Mouse (Mus musculus) midbrain, embryonic 13.5 days (tissue): Measurements from ENCODE around the gene Mpig6b. TPM values are rescaled to one million over a fixed set of nuclear protein-coding genes. Genes with fewer than 3 reads are reported as not detected.

Experiments used
- ATAC-seq: fragments of 200-750 bp; cut with Nextera tagmentation; 2 replicates; pipeline ENCODE4 v1.8.0; 2017; ENCODE audit warnings: mild to moderate bottlenecking, moderate TSS enrichment, moderate library complexity
- H3K27ac ChIP-seq: fragments of 300-500 bp; sonication (generic); 2 replicates; pipeline ENCODE4 v1.5.1; 2015; ENCODE audit warnings: inconsistent platforms, mild to moderate bottlenecking, moderate library complexity
- H3K27me3 ChIP-seq: fragments of 300-500 bp; sonication (generic); 2 replicates; pipeline ENCODE4 v1.6.1; 2015; ENCODE audit warnings: mild to moderate bottlenecking, inconsistent platforms
- H3K36me3 ChIP-seq: fragments of 300-500 bp; sonication (generic); 2 replicates; pipeline ENCODE4 v1.6.1; 2015; ENCODE audit warnings: mild to moderate bottlenecking, inconsistent platforms
- H3K4me1 ChIP-seq: fragments of 300-500 bp; sonication (generic); replicated peaks from 2 replicates; pipeline ENCODE4 v1.6.1; 2015; ENCODE audit warnings: inconsistent platforms
- H3K4me2 ChIP-seq: fragments of 300-500 bp; sonication (generic); replicated peaks from 2 replicates; pipeline ENCODE4 v1.6.1; 2015; ENCODE audit warnings: moderate library complexity, mild to moderate bottlenecking, inconsistent platforms
- H3K4me3 ChIP-seq: fragments of 300-500 bp; sonication (generic); replicated peaks from 2 replicates; pipeline ENCODE4 v1.5.1; 2015; ENCODE audit warnings: mild to moderate bottlenecking, inconsistent platforms
- H3K9ac ChIP-seq: fragments of 300-500 bp; sonication (generic); replicated peaks from 2 replicates; pipeline ENCODE4 v1.6.1; 2015; ENCODE audit warnings: mild to moderate bottlenecking, inconsistent platforms
- H3K9me3 ChIP-seq: fragments of 300-500 bp; sonication (generic); 2 replicates; pipeline ENCODE4 v1.6.1; 2016; ENCODE audit warnings: mild to moderate bottlenecking, inconsistent platforms
- WGBS: fragments of 180-500 bp; shearing (Covaris S2); methylation state at CpG from one replicate; pipeline ENCODE4 v1.1.7; 2015; 5-methylcytosine and 5-hydroxymethylcytosine counted together
- polyA plus RNA-seq: library from polyadenylated mRNA; unstranded; fragments of >200 nt; fragmentation: Nextera tagmentation; extraction: Ambion mirVana; gene quantifications from 2 replicates; pipeline ENCODE4 v1.2.1, GENCODE M21; 2015

Gene Mpig6b
- polyA plus RNA-seq, 1 experiment from 2014 or later: 0.50 TPM

DNA sequence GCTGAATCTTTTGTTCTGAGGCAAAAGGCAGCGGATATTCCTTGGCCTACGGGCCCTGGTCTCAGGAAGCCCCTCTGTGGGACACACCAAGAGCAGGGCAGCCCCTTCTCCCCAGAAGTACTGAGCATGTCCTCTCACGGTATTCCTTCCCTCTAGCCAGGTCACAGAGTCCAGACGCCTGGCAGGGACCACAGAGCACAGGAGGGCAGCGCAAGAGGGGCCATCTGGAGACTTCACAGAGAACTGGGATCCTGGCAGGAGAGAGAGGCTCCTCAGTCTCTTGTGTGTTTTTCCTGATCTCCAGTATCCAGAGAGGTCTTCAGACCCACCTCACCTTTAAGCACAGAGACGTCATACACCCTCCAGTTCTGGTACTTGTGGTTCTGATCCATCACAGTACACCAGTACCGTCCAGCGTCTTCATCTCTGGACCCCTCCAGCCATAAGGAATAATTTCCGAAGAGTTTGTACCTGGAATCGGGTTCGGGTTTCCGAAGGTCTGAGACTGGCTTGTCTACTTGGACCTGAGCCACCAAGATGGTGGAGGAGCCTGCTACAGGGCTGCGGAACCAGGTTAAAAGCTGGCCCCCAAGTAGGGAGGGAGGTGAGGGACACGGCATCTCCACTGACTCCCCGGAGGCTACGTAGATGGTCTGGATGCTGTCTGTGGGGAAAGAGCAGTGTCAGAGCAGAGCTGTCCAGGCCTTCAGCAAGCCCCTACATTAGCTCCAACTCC is 17.0 kb upstream of the Mpig6b start:
- ATAC-seq: no peak
- Histone ChIP-seq H3K9ac (no peak overlapping the region), H3K4me1 (peaks cover 3% of the 10 kb centered on the region), H3K4me3 (no peak overlapping the region), H3K27me3 (peaks cover 3% of the 10 kb centered on the region; the same call in 1 of the 2 replicates), H3K9me3 (no peaks in the 10 kb centered on the region), H3K36me3 (no peaks in the 10 kb centered on the region), H3K4me2 (no peak overlapping the region), H3K27ac (no peak overlapping the region)
- WGBS: 84% methylated on average over 16 of the region's 16 CpGs

DNA sequence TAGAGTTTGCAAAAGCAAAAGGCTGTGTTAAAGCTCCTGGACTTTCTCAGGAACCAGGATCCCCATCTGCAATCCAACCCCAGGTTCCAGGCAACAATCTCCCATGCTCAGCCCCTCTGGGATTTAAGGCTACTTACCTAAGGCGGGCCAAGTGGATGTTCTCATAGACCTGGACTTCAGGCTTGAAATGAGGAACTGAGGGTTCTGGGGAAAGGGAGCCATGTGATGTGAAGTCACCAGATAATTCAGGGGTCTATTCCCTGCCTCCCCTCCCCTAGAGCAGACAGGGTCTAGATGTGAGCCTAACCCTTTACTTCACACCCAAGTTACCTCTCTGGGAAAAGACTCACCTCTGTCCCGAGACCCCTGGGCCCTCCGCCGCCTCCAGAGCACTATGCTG is 14.7 kb upstream of the Mpig6b start:
- H3K27ac ChIP-seq: no peak overlapping the region
- no peak overlapping the region for H3K4me2 ChIP-seq
- 76% methylated on average over 4 of the region's 4 CpGs for WGBS
- H3K9me3 ChIP-seq: no peaks in the 10 kb centered on the region
- peak overlapping the region; percentile 28; the same call in 1 of the 2 replicates for H3K9ac ChIP-seq
- no peak for ATAC-seq
- H3K4me3 ChIP-seq: no peak overlapping the region
- H3K27me3 ChIP-seq: peaks cover 1% of the 10 kb centered on the region; the same call in 1 of the 2 replicates
- H3K4me1 ChIP-seq: peaks cover 20% of the 10 kb centered on the region
- H3K36me3 ChIP-seq: no peaks in the 10 kb centered on the region

DNA sequence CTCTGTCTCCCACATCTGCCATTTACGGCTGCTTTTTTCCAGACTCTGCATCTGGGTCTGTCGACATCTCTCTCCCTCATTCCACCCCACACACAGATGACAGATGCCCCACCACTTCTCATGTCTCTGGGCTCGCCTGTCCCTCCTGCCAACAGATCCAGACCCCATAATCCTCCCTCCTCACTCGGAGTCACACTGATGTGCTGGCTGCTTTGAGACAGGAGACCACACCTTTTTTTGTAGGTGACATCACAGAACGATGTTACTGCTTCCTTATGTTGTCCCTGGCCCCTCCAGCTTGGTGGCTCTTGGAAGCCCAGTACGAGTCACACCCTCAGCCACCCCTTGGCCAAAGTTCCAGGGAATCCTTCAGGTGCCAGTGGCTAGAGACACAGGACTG is 14.3 kb upstream of the Mpig6b start:
- 71% methylated on average over 6 of the region's 6 CpGs for WGBS
- ATAC-seq: no peak
- H3K27me3 ChIP-seq: no peaks in the 10 kb centered on the region
- H3K4me3 ChIP-seq: no peak overlapping the region
- H3K9me3 ChIP-seq: no peaks in the 10 kb centered on the region
- H3K27ac ChIP-seq: no peak overlapping the region
- no peaks in the 10 kb centered on the region for H3K36me3 ChIP-seq
- 0 out of 2 replicates have a peak overlapping the region, but pooled peaks have one; percentile 14 for H3K9ac ChIP-seq
- H3K4me2 ChIP-seq: no peak overlapping the region
- peaks cover 20% of the 10 kb centered on the region for H3K4me1 ChIP-seq

DNA sequence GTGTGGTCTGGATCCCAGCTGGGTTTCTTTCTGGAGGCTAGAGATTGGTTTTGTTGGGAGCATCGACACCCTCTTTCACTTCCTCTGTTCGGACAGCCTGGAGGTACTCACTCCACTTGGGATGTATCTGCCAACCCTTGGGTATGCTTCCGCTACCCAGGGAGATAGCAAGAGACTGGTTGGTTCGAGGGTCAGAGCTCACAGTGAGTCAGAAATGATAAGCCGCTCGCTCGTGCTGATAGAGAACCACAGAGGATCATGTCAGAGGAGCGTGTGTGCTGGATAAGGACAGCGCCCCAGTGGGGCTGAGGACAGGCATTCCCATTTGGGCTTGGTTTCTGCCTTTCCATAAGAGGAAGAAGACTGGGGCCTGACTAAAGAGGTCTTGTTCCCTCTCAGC is 13.8 kb upstream of the Mpig6b start:
- no peaks in the 10 kb centered on the region for H3K36me3 ChIP-seq
- no peak overlapping the region for H3K4me3 ChIP-seq
- no peaks in the 10 kb centered on the region for H3K9me3 ChIP-seq
- no peak overlapping the region for H3K27ac ChIP-seq
- WGBS: 69% methylated on average over 9 of the region's 9 CpGs
- peaks cover 20% of the 10 kb centered on the region for H3K4me1 ChIP-seq
- 0 out of 2 replicates have a peak overlapping the region, but pooled peaks have one; percentile 14 for H3K9ac ChIP-seq
- no peaks in the 10 kb centered on the region for H3K27me3 ChIP-seq
- no peak for ATAC-seq
- H3K4me2 ChIP-seq: no peak overlapping the region

DNA sequence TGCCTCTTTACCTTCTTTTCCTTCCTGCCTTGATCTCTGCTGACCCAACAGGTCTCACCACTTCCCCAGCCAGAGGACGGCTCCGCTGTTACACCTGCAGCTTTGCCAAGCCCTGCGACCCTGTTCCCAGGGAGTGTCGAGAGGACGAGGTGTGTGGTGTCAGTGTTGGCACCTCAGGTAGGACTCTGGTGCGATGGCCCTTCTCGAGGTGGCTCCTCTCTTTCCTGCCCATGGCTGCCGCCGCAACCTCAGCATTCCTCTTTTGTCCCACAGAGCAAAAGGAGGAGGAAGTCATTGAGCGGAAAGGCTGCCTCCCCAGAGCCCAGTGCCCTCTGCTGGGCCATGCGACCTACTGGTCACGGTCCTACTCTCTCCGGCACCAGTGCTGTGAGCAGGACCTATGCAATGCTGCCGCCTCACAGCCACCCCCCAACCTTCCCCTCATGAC is 11.8 kb upstream of the Mpig6b start, which contains the start of gene Ly6g6d:
Gene Ly6g6d (minus strand): TSS at position 280 of the 448 bp plus-strand sequence.
- no peak within 1 kb of the TSS for H3K27ac ChIP-seq
- ATAC-seq: peak; percentile 48; the same call in 1 of the 2 replicates
- H3K4me3 ChIP-seq: peak within 1 kb of the TSS; percentile 21
- H3K9me3 ChIP-seq: no peaks in the 10 kb centered on the region
- H3K4me2 ChIP-seq: peak within 1 kb of the TSS; percentile 46
- no peaks in the 10 kb centered on the region for H3K27me3 ChIP-seq
- H3K4me1 ChIP-seq: peaks cover 20% of the 10 kb centered on the region
- H3K9ac ChIP-seq: peak within 1 kb of the TSS; percentile 37; the same call in 1 of the 2 replicates
- no peaks in the 10 kb centered on the region for H3K36me3 ChIP-seq
- 11% methylated on average over 13 of the region's 14 CpGs for WGBS

DNA sequence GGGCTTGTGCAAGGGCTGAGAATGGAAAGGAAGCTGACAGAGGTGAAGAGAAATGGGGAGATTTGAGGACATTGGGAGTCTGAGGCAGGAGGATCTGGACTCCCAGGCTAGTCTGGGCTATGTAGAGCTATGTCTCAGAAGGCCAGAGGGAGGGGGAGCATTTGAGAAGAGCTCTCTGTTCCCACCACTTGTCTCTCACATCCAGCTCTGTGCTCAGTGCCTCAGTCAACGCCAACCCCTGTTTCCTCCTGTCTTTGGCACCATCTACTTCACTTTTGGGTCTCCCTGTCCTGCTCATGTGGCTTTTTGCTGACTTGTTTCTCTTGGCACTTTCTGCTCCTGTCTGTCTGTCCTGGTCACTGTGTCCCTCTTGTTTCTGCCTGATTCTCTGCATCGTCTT is 11.3 kb upstream of the Mpig6b start:
- H3K9me3 ChIP-seq: no peaks in the 10 kb centered on the region
- 0 out of 2 replicates have a peak, but pooled peaks have one; percentile 24 for ATAC-seq
- H3K4me1 ChIP-seq: peaks cover 20% of the 10 kb centered on the region
- peak overlapping the region; percentile 37; the same call in 1 of the 2 replicates for H3K9ac ChIP-seq
- WGBS: 35% methylated on average over 2 of the region's 2 CpGs
- peak overlapping the region; percentile 46 for H3K4me2 ChIP-seq
- no peak overlapping the region for H3K27ac ChIP-seq
- no peaks in the 10 kb centered on the region for H3K36me3 ChIP-seq
- H3K4me3 ChIP-seq: peak overlapping the region; percentile 21; the same call in 1 of the 2 replicates
- H3K27me3 ChIP-seq: no peaks in the 10 kb centered on the region

DNA sequence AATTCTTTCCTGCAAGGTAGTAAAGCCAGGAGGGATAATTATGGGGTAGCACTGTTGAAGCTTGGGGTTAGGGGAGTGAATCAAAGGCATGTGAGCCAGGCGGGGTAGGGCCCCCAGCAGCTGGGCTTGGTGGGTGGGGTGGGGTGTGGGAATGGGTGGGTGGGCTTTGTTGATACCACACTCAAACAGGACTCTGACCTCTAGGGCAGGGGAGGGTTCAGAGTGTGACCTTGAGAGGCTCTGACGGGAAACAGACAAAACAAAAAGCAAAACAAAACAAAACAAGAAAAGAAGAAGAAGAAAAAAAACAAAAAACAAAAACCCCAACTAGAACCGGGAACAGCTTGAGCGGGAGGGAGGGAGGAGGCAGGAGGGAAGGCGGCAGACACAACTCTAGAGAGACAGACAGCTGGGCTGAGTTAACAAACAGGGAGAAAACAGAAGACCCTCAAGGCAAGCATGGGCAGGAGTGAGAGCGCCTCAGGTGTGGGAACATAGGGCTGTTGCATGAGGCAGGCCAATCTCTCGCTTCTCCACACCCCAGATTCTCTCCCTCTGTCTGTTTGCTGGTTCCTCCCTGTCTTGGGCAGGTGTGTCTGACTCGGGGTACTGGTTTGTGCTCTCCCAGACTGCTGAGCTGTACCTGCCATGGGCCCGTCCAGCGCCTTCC is 10.7 kb upstream of the Mpig6b start, which contains the start of gene Ly6g6e:
Gene Ly6g6e (plus strand): TSS at position 396 of the 670 bp plus-strand sequence.
- H3K9me3 ChIP-seq: no peaks in the 10 kb centered on the region
- H3K4me1 ChIP-seq: peaks cover 20% of the 10 kb centered on the region
- ATAC-seq: 0 out of 2 replicates have a peak, but pooled peaks have one; percentile 45
- H3K27me3 ChIP-seq: no peaks in the 10 kb centered on the region
- 42% methylated on average over 10 of the region's 10 CpGs for whole genome bisulfite sequencing
- peak within 1 kb of the TSS; percentile 46 for H3K4me2 ChIP-seq
- H3K9ac ChIP-seq: peak within 1 kb of the TSS; percentile 37; the same call in 1 of the 2 replicates
- peak within 1 kb of the TSS; percentile 21 for H3K4me3 ChIP-seq
- no peaks in the 10 kb centered on the region for H3K36me3 ChIP-seq
- no peak within 1 kb of the TSS for H3K27ac ChIP-seq

DNA sequence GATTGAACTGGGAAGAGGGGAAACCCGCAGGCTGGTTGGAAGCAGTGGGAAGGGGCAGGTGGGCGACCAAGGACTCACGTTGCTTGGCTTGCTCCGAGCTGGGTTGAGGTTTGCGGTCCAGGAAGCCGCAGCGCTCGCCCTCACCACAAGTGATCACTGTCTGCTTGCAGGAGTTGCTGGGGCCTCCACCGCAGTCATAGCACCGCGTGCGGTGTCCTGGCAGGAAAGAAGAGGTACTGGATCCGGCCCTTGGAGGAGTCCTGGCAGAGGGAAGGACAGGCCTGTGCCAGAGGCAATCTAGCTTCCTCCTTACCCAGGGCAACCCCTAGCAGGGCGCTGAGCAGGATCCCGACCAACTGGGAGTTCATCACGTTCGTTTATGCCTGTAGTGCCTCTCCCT is 8.1 kb upstream of the Mpig6b start:
- Histone ChIP-seq H3K9ac (no peak overlapping the region), H3K36me3 (no peaks in the 10 kb centered on the region), H3K4me3 (no peak overlapping the region), H3K27me3 (0 out of 2 replicates have a peak, but pooled peaks cover 3% of the 10 kb centered on the region), H3K27ac (no peak overlapping the region), H3K4me1 (peaks cover 20% of the 10 kb centered on the region), H3K9me3 (no peaks in the 10 kb centered on the region), H3K4me2 (no peak overlapping the region)
- WGBS: 56% methylated on average over 17 of the region's 17 CpGs
- ATAC-seq: no peak

DNA sequence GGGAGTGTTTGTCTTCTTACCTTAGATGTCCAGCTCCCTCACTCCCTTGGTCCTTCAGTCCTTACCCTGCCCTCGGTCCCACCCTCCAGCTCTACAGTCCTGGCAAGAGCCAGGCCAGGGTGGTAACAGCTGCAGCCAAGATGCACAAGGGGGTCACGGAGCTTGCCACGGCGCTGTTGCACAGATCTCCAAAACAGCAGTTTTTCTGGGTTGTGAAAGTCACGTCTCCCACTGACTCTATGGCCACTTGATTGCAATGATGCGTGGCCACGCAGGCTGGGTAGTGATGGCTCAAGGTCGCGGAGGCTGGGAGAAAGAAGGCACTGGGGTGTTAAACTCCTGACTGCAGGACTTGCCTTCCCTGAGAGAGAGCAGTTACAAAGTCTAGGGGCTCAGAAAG is 5.5 kb upstream of the Mpig6b start:
- no peaks in the 10 kb centered on the region for H3K36me3 ChIP-seq
- no peak for ATAC-seq
- peaks cover 12% of the 10 kb centered on the region for H3K27me3 ChIP-seq
- H3K9ac ChIP-seq: no peak overlapping the region
- no peak overlapping the region for H3K27ac ChIP-seq
- H3K4me3 ChIP-seq: no peak overlapping the region
- peaks cover 2% of the 10 kb centered on the region; the same call in 1 of the 2 replicates for H3K4me1 ChIP-seq
- no peaks in the 10 kb centered on the region for H3K9me3 ChIP-seq
- WGBS: 88% methylated on average over 9 of the region's 9 CpGs
- no peak overlapping the region for H3K4me2 ChIP-seq

DNA sequence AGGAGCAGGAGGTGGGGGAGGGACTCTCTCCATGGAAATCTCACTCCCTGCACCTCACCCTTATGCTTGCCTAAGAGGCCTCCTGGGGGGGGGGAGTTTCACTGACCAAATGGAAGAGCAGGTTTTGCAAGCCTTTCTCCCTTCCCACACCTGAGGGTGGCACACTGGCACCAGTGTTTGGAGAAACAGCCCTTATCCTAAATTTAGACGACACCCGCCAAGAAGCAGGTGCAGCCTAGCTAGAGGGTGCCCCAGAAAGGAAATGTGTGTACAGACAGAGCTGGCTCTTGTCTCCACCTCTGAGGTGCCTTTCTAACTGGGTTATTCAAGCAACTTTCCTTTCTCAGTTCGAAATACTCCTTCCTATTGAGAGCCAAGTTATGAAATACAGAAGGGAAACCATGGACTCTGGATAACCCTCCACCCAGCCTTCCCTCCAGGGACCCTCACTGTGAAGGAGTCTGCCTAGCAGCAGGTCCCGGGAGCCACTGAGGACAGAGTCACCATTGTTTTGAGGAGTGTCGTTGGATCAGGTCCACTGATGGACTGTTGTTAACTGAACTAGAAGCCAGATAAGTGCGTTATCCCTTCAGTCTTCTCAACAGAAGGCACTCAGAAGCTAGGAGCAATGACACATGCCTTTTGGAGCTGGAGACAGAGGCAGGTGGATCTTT is 4.7 kb upstream of the Mpig6b start:
- no peak overlapping the region for H3K4me2 ChIP-seq
- H3K36me3 ChIP-seq: no peaks in the 10 kb centered on the region
- no peak overlapping the region for H3K27ac ChIP-seq
- H3K9me3 ChIP-seq: no peaks in the 10 kb centered on the region
- H3K4me3 ChIP-seq: no peak overlapping the region
- peaks cover 20% of the 10 kb centered on the region for H3K27me3 ChIP-seq
- peaks cover 4% of the 10 kb centered on the region for H3K4me1 ChIP-seq
- WGBS: 64% methylated on average over 6 of the region's 6 CpGs
- H3K9ac ChIP-seq: no peak overlapping the region
- ATAC-seq: no peak

DNA sequence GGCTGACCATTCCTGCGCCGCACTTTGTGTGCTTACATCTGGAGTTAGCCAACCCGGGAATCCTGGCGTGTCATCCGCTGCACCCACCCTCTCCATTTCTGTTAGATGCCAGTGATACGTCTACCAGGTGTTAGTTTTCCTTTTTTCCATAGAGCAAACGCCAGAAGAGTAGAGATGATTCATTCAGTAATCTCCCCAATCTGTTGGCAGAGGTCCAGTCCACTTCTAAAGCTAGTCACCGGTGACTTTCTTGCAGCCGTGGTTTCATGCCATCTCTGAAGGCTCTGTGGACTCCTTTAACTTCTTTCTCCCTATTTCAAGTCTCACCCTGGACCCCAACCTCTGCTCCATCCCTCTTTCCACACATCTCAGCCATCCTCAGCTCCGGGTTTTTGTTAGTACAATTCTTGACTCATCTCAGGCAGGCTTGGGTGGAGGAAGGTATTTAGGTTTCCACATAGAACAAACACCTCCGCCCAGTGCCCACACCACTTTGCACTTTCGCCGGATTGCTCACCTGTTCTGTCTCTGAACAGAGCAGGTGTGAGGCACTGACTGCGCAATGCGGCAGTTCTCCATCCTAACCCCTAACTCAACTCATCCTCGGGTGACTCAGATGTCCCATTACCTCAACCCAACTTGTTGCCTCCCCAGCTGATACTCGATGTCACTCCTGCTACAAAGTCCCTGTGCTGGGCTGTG is 2.4 kb upstream of the Mpig6b start:
- Histone ChIP-seq H3K9me3 (no peaks in the 10 kb centered on the region), H3K36me3 (peaks cover 4% of the 10 kb centered on the region; the same call in 1 of the 2 replicates), H3K27ac (no peak overlapping the region), H3K9ac (no peak overlapping the region), H3K4me1 (peaks cover 20% of the 10 kb centered on the region), H3K4me2 (no peak overlapping the region), H3K27me3 (peaks cover 39% of the 10 kb centered on the region), H3K4me3 (no peak overlapping the region)
- WGBS: 88% methylated on average over 17 of the region's 17 CpGs
- ATAC-seq: no peak
